Mouse (Mus musculus) forebrain, embryonic 12.5 days (tissue): Measurements from ENCODE around the gene Gm45062. TPM values are rescaled to one million over a fixed set of nuclear protein-coding genes. Genes with fewer than 3 reads are reported as not detected.

Source experiments
- ATAC-seq: fragments of 200-750 bp; cut with Nextera tagmentation; 2 replicates; pipeline ENCODE4 v1.8.0; 2017; ENCODE audit warnings: moderate TSS enrichment; ENCODE audit not compliant: low FRiP score
- H3K27ac ChIP-seq: fragments of 300-500 bp; sonication (generic); 2 replicates; pipeline ENCODE4 v1.5.1; 2016; ENCODE audit warnings: mild to moderate bottlenecking
- H3K27me3 ChIP-seq: fragments of 300-500 bp; sonication (generic); 2 replicates; pipeline ENCODE4 v1.6.1; 2016; ENCODE audit warnings: mild to moderate bottlenecking
- H3K36me3 ChIP-seq: fragments of 300-500 bp; sonication (generic); replicated peaks from 2 replicates; pipeline ENCODE4 v1.6.1; 2016; ENCODE audit warnings: mild to moderate bottlenecking
- H3K4me1 ChIP-seq: fragments of 300-500 bp; sonication (generic); 2 replicates; pipeline ENCODE4 v1.6.1; 2016
- H3K4me2 ChIP-seq: fragments of 300-500 bp; sonication (generic); 2 replicates; pipeline ENCODE4 v1.6.1; 2016; ENCODE audit warnings: mild to moderate bottlenecking, moderate library complexity
- H3K4me3 ChIP-seq: fragments of 300-500 bp; sonication (generic); replicated peaks from 2 replicates; pipeline ENCODE4 v1.5.1; 2016; ENCODE audit warnings: mild to moderate bottlenecking
- H3K9ac ChIP-seq: fragments of 300-500 bp; sonication (generic); 2 replicates; pipeline ENCODE4 v1.6.1; 2016; ENCODE audit warnings: mild to moderate bottlenecking
- H3K9me3 ChIP-seq: fragments of 300-500 bp; sonication (generic); 2 replicates; pipeline ENCODE4 v1.6.1; 2016
- WGBS: fragments of 180-500 bp; shearing (Covaris S2); methylation state at CpG from one replicate; pipeline ENCODE4 v1.1.7; 2016; 5-methylcytosine and 5-hydroxymethylcytosine counted together
- polyA plus RNA-seq: library from polyadenylated mRNA; unstranded; fragments of >200 nt; fragmentation: Nextera tagmentation; extraction: Ambion mirVana; gene quantifications from 2 replicates; pipeline ENCODE4 v1.2.1, GENCODE M21; 2016

The Gm45062 gene
- 18.3 and 21.0 TPM in 2 replicates for polyA plus RNA-seq

- H3K36me3 ChIP-seq: peaks cover 8% of the 10 kb centered on the region; the same call in 1 of the 2 replicates
- peaks cover 19% of the 10 kb centered on the region for H3K4me1 ChIP-seq
- peak within 1 kb of the TSS; percentile 86 for H3K27ac ChIP-seq
- H3K4me3 ChIP-seq: peak within 1 kb of the TSS; percentile 81
- peak; percentile 100 for ATAC-seq
- no peaks in the 10 kb centered on the region for H3K9me3 ChIP-seq
- under 1% methylated on average over 63 of the region's 64 CpGs for WGBS
- peak within 1 kb of the TSS; percentile 87 for H3K4me2 ChIP-seq
- peak within 1 kb of the TSS; percentile 82 for H3K9ac ChIP-seq
- no peaks in the 10 kb centered on the region for H3K27me3 ChIP-seq
Observed at GRCm38 (mm10) chr6:8259004-8259666, at the start of gene Gm45062, which contains the start of the genes Rpa3 and Umad1. Gene Gm45062 (plus strand): TSS chr6:8259450. Gene Rpa3 (minus strand): TSS chr6:8259173. Gene Umad1 (plus strand): TSS chr6:8259288.

GRCm38 (mm10) chr6:8209866-8210186, 49.4 kb upstream of the Gm45062 start:
- 12% methylated on average over 10 of the region's 10 CpGs for WGBS
- peak; percentile 5; the same call in 1 of the 2 replicates for ATAC-seq
- peak overlapping the region; percentile 79 for H3K4me3 ChIP-seq

GRCm38 (mm10) chr6:8210661-8211060, 48.6 kb upstream of the Gm45062 start:
- Histone ChIP-seq H3K36me3 (peaks cover 11% of the 10 kb centered on the region), H3K4me3 (no peak overlapping the region), H3K9me3 (no peaks in the 10 kb centered on the region), H3K4me1 (peaks cover 10% of the 10 kb centered on the region), H3K27ac (no peak overlapping the region), H3K4me2 (peak overlapping the region; percentile 55), H3K27me3 (no peaks in the 10 kb centered on the region), H3K9ac (no peak overlapping the region)
- ATAC-seq: no peak
- 84% methylated on average over 3 of the region's 3 CpGs for WGBS

More at GRCm38 (mm10) chr6:8209866-8210186, 49.4 kb upstream of the Gm45062 start:
- Histone ChIP-seq H3K27ac (peak overlapping the region; percentile 89; the same call in 1 of the 2 replicates), H3K36me3 (peaks cover 3% of the 10 kb centered on the region; the same call in 1 of the 2 replicates), H3K4me2 (peak overlapping the region; percentile 55), H3K9ac (peak overlapping the region; percentile 90), H3K4me1 (peaks cover 10% of the 10 kb centered on the region), H3K27me3 (no peaks in the 10 kb centered on the region), H3K9me3 (no peaks in the 10 kb centered on the region)

DNA sequence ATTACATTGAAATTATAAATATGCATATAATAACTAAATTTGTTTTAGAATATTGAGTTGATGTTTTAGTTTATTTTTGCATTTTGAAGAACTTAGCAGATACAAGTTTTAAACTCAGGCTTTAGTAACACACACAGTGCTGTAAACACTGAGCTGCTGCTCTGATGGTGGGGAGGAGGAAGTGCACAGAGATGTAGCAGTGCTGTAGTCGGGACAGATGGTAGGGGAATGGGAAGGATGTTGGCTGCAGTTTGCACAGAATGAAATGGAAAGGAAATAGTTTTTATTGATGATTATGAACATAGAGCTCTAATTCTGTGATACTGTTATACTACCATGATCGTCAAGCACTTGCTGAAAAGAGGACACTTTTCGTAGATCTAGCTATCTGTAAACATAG, 32.2 kb upstream of the Gm45062 start:
- Histone ChIP-seq H3K27ac (no peak overlapping the region), H3K9ac (no peak overlapping the region), H3K4me3 (no peak overlapping the region), H3K9me3 (no peaks in the 10 kb centered on the region), H3K4me1 (no peaks in the 10 kb centered on the region), H3K27me3 (no peaks in the 10 kb centered on the region), H3K36me3 (peaks cover 32% of the 10 kb centered on the region), H3K4me2 (no peak overlapping the region)
- WGBS: 85% methylated on average over 3 of the region's 3 CpGs
- no peak for ATAC-seq

DNA sequence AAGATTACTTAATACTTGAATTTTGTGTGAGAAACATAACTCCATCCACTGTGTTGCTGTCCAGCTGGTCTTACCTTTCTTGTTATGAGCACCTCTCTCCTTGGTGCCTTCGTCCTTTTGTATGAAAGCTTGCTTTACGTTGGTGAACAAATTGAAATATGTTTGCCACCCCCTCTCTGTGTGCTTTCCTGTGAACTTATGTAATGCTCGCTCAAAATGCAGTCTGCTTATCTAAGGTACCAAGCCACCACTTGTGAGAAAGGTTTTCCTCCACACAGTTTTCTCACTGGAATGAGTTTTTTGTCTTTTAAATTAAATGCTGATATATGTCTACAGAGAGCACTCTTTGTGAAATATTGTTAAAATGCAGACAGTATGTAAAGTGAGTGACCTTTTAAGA, 30.7 kb upstream of the Gm45062 start:
- no peak overlapping the region for H3K27ac ChIP-seq
- no peaks in the 10 kb centered on the region for H3K4me1 ChIP-seq
- H3K9ac ChIP-seq: no peak overlapping the region
- H3K4me3 ChIP-seq: no peak overlapping the region
- H3K9me3 ChIP-seq: no peaks in the 10 kb centered on the region
- WGBS: 94% methylated on average over 3 of the region's 3 CpGs
- no peak overlapping the region for H3K4me2 ChIP-seq
- H3K27me3 ChIP-seq: no peaks in the 10 kb centered on the region
- ATAC-seq: no peak
- H3K36me3 ChIP-seq: peaks cover 37% of the 10 kb centered on the region

DNA sequence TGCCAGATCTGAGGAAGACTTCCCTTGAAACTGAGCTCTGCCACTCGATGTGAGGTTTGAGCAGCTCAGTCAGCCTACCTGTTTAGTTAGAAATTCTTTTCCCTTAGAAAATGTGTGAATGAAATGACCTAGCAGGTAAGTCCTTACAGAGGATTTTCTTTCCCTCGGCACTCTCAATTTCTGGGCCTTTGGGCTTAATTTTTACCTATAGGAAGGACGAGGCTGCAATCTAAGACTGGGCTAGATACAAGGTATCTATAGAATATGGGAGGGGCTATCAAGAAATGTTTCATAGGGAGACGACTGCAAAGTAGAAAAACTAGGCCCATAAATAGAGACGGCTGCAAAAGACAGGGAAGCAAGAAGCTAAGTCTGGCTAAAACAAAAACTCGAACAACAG, 934 bp upstream of the Gm45062 start:
- Histone ChIP-seq H3K9me3 (no peaks in the 10 kb centered on the region), H3K9ac (peak overlapping the region; percentile 82), H3K4me2 (peak overlapping the region; percentile 72), H3K4me1 (peaks cover 19% of the 10 kb centered on the region), H3K27me3 (no peaks in the 10 kb centered on the region), H3K27ac (peak overlapping the region; percentile 86; the same call in 1 of the 2 replicates), H3K36me3 (peaks cover 15% of the 10 kb centered on the region; the same call in 1 of the 2 replicates), H3K4me3 (peak overlapping the region; percentile 81)
- ATAC-seq: no peak
- 8% methylated on average over 6 of the region's 6 CpGs for whole genome bisulfite sequencing

DNA sequence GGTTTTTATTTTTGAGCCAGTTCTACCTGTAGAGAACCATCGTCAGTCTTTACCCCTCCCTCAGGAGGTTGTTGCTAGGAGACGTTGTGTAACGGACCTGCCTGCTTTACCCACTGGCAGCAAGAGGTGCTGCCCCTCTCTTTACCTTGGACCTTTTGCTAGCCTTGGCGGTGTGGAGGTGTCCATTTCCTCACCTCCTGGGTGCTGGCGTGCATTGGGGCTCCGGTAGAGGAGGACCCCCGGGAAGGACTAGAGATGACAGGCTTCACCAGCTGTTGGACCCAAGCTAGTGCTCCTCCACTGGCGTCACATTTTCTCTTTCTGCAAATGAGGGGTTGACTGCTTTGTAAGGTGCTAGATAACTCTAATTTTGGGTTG, 406 bp downstream of the Gm45062 start:
- no peak for ATAC-seq

DNA sequence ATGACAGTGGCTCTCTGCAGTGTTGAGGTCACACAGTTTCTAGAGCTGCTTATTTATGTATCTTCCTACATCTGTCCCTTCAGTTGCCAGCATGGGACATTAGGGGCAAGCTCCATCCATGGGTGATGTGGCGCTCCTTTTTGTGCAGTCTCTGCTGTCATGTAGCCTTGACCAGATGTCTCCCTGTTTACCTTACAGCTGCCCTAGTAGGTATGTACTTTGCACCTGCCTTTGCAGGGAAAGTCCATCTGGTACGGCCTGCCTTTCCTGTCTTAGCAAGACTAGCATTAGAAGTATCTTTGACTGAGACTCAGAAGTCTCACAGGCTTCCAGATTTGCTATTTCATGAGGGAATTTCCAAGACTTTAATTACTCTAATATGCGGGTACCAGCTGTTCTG, 11.8 kb downstream of the Gm45062 start:
- Histone ChIP-seq H3K27ac (no peak overlapping the region), H3K9ac (no peak overlapping the region), H3K4me2 (no peak overlapping the region), H3K4me1 (no peaks in the 10 kb centered on the region), H3K9me3 (no peaks in the 10 kb centered on the region), H3K4me3 (no peak overlapping the region), H3K27me3 (no peaks in the 10 kb centered on the region), H3K36me3 (peaks cover 4% of the 10 kb centered on the region)
- ATAC-seq: no peak
- WGBS: 93% methylated on average over 3 of the region's 3 CpGs

More for the DNA sequence above, 406 bp downstream of the Gm45062 start:
- Histone ChIP-seq H3K36me3 (peaks cover 4% of the 10 kb centered on the region; the same call in 1 of the 2 replicates), H3K4me3 (peak overlapping the region; percentile 81), H3K27ac (peak overlapping the region; percentile 77), H3K9ac (peak overlapping the region; percentile 74), H3K4me1 (peaks cover 19% of the 10 kb centered on the region), H3K9me3 (no peaks in the 10 kb centered on the region), H3K4me2 (peak overlapping the region; percentile 87), H3K27me3 (no peaks in the 10 kb centered on the region)
- WGBS: under 1% methylated on average over 8 of the region's 8 CpGs

- Histone ChIP-seq H3K27ac (no peak overlapping the region), H3K9ac (no peak overlapping the region), H3K4me3 (no peak overlapping the region), H3K36me3 (peaks cover 8% of the 10 kb centered on the region), H3K4me2 (no peak overlapping the region), H3K9me3 (no peaks in the 10 kb centered on the region), H3K4me1 (no peaks in the 10 kb centered on the region), H3K27me3 (no peaks in the 10 kb centered on the region)
- peak; percentile 67; the same call in 1 of the 2 replicates for ATAC-seq
- 33% methylated on average over 6 of the region's 6 CpGs for WGBS
Observed at GRCm38 (mm10) chr6:8274387-8275054, 15.3 kb downstream of the Gm45062 start.

- WGBS: 8% methylated on average over 1 of the region's 1 CpGs
- no peak for ATAC-seq
- no peaks in the 10 kb centered on the region for H3K27me3 ChIP-seq
Observed at GRCm38 (mm10) chr6:8275098-8275497, 15.8 kb downstream of the Gm45062 start.

GRCm38 (mm10) chr6:8276431-8276830, 17.2 kb downstream of the Gm45062 start:
- 79% methylated on average over 4 of the region's 4 CpGs for WGBS
- Histone ChIP-seq H3K9ac (no peak overlapping the region), H3K4me1 (no peaks in the 10 kb centered on the region), H3K4me3 (no peak overlapping the region), H3K27me3 (no peaks in the 10 kb centered on the region), H3K9me3 (no peaks in the 10 kb centered on the region), H3K4me2 (no peak overlapping the region), H3K27ac (no peak overlapping the region), H3K36me3 (peaks cover 4% of the 10 kb centered on the region)
- no peak for ATAC-seq

More at GRCm38 (mm10) chr6:8275098-8275497, 15.8 kb downstream of the Gm45062 start:
- no peaks in the 10 kb centered on the region for H3K9me3 ChIP-seq
- no peak overlapping the region for H3K4me3 ChIP-seq
- no peaks in the 10 kb centered on the region for H3K4me1 ChIP-seq
- peaks cover 8% of the 10 kb centered on the region for H3K36me3 ChIP-seq
- H3K9ac ChIP-seq: no peak overlapping the region
- no peak overlapping the region for H3K4me2 ChIP-seq
- H3K27ac ChIP-seq: no peak overlapping the region

GRCm38 (mm10) chr6:8278426-8279002, 19.3 kb downstream of the Gm45062 start:
- Histone ChIP-seq H3K27ac (no peak overlapping the region), H3K4me2 (no peak overlapping the region), H3K27me3 (no peaks in the 10 kb centered on the region), H3K36me3 (peaks cover 4% of the 10 kb centered on the region), H3K4me1 (no peaks in the 10 kb centered on the region), H3K9ac (no peak overlapping the region), H3K4me3 (no peak overlapping the region), H3K9me3 (no peaks in the 10 kb centered on the region)
- 78% methylated on average over 5 of the region's 5 CpGs for WGBS
- ATAC-seq: no peak
